Mouse (Mus musculus) induced T-regulatory cell, adult 2 months (primary cell): Measurements from ENCODE around the gene Pygb.
A peak's percentile ranks its signal among the peaks of the same experiment; 100 is the strongest.

Experiments used
- DNase-seq: peaks from one replicate; pipeline ENCODE4 v3.0.0-alpha.2; 2012; ENCODE audit warnings: low read depth

The Pygb gene

GRCm38 (mm10) chr2:150793320-150793719 lies 6.8 kb downstream of the Pygb start:
- DNase-seq, result no peak

GRCm38 (mm10) chr2:150798084-150798483 lies 11.5 kb downstream of the Pygb start:
- DNase-seq, result no peak

- no peak for DNase-seq
Observed at GRCm38 (mm10) chr2:150800616-150801015, 14.1 kb downstream of the Pygb start.

- peak; percentile 57 for DNase-seq
Observed at GRCm38 (mm10) chr2:150803035-150803434, 16.5 kb downstream of the Pygb start.

- no peak for DNase-seq
Observed at GRCm38 (mm10) chr2:150808381-150808780, 21.8 kb downstream of the Pygb start.

- no peak for DNase-seq
Observed at GRCm38 (mm10) chr2:150808812-150809211, 22.3 kb downstream of the Pygb start.

GRCm38 (mm10) chr2:150810603-150811002 lies 24.1 kb downstream of the Pygb start:
- no peak for DNase-seq

- DNase-seq, result no peak
Observed at GRCm38 (mm10) chr2:150812816-150813215, 26.3 kb downstream of the Pygb start.

- DNase-seq, result no peak
Observed at GRCm38 (mm10) chr2:150816676-150817402, 30.3 kb downstream of the Pygb start.

- DNase-seq, result no peak
Observed at GRCm38 (mm10) chr2:150818742-150819141, 32.2 kb downstream of the Pygb start.

- DNase-seq, result no peak
Observed at GRCm38 (mm10) chr2:150820720-150821119, 34.2 kb downstream of the Pygb start.

- DNase-seq, result no peak
Observed at GRCm38 (mm10) chr2:150822987-150823386, 36.5 kb downstream of the Pygb start.

GRCm38 (mm10) chr2:150826426-150826825 lies 39.9 kb downstream of the Pygb start:
- no peak for DNase-seq

GRCm38 (mm10) chr2:150828164-150828563 lies 41.6 kb downstream of the Pygb start:
- peak; percentile 27 for DNase-seq

GRCm38 (mm10) chr2:150828654-150829053 lies 42.1 kb downstream of the Pygb start:
- no peak for DNase-seq

- no peak for DNase-seq
Observed at GRCm38 (mm10) chr2:150830011-150830410, 43.5 kb downstream of the Pygb start.

- DNase-seq, result peak; percentile 29
Observed at GRCm38 (mm10) chr2:150830911-150831441, 44.4 kb downstream of the Pygb start.

GRCm38 (mm10) chr2:150832029-150832428 lies 45.5 kb downstream of the Pygb start:
- no peak for DNase-seq

GRCm38 (mm10) chr2:150834616-150835015 lies 48.1 kb downstream of the Pygb start:
- DNase-seq, result no peak

GRCm38 (mm10) chr2:150835975-150836374 lies 49.4 kb downstream of the Pygb start:
- no peak for DNase-seq

- DNase-seq, result no peak
Observed at GRCm38 (mm10) chr2:150836906-150837305, 50.4 kb downstream of the Pygb start.

- DNase-seq, result no peak
Observed at GRCm38 (mm10) chr2:150837781-150838180, 51.2 kb downstream of the Pygb start.

- DNase-seq, result peak; percentile 37
Observed at GRCm38 (mm10) chr2:150839686-150840471, 53.3 kb downstream of the Pygb start.
